Mouse (Mus musculus) neural tube, embryonic 10.5 days (tissue): Measurements from ENCODE around the gene Tshz2.
A peak's percentile ranks its signal among the peaks of the same experiment; 100 is the strongest.

Experiments
- DNase-seq: peaks from one replicate; pipeline ENCODE4 v3.0.0-alpha.2; 2017; ENCODE audit warnings: low spot score; ENCODE audit errors: extremely low spot score

Gene Tshz2

DNA sequence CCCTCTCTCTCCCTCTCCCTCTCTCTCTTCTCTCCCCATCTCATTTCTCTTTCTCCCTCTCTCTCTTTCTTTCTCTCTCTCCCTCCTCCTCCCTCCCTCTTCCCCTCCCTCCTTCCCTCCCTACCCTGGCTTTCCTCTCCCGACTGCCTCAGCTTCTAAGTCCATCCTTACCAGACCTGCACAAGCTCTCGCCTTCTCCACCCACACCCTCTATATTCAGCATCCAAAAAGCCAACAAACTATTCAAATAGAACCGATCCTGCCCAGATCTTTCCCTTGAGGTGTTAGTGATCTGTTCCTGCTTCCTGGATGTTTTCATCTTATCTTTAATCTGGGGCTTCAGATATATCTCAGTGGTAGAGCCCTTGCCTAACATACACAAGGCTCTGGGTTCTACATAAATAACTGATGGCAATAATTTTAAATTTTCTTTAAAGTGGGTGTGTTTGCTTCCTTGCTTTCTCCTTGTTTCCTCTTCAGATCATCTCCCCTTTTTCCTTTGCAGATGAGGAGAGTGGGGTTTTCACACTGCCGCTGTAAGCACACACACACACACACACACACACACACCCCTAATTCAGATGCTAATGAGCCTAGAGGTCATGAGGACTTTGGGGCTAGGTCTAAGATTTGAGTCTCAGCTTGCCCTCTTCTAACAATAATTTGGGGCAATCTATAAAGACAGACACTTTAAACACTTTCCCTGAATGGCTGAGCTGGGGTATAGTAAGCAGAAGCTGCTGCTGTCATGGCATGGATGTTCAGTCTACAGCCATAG lies 226.5 kb downstream of the Tshz2 start:
- DNase-seq, result no peak

DNA sequence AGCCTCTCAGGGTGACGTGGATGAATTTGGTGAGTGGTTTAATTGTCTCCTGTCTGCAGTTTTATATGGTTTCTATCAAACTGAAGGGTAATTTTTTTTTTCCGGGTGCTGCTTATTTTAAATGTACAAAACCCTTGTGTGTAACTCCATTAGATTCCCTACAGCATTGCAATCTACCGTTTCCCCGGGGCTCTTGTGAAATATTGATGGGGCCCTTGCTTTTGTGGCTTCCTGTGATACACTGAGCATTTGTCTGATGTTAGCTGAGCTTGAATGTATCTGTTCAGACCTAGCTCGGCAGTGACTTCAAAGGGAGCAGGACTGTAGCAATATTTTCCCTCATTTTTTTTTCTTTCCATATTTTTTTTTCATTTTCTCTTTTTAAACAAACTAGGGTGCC lies 228.1 kb downstream of the Tshz2 start:
- DNase-seq, result no peak

DNA sequence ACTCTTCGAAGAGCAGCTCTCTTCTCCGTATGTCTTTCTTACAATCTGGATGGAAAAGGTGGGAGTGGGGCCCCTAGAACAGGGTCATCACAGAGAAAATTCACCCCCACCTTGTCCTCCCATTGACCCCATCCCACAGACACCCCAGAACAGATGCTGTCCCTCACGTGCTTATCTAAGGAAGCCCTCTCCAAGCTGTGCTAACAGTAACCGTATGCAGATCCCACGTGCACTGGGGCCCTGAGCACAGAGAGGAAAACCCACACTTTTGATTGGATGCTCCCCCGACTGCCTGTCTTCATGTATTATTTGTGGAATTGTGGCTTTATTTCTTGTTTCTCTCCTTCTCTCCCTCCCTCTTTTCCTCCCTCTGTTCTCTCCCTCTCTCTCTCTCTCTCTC lies 229.9 kb downstream of the Tshz2 start:
- no peak for DNase-seq

DNA sequence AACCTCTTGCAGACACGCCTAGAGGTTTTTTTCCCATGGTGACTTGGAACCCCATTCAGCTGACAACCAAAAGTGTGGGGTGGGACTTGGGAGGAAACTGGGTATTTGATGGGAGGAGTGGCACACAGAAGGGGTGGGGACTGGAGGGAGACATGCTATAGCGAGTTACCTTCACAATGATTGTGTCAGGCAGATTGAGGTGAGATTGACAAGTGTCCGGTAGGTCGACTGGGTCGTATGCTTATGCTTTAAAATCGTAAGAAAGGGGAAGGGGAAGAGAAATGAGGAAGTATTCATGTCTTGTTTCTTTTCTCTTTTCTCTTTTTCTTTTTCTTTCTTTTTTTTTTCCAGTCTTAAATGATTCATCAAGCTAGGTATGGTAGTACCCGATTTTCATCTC lies 236.7 kb downstream of the Tshz2 start:
- no peak for DNase-seq

DNA sequence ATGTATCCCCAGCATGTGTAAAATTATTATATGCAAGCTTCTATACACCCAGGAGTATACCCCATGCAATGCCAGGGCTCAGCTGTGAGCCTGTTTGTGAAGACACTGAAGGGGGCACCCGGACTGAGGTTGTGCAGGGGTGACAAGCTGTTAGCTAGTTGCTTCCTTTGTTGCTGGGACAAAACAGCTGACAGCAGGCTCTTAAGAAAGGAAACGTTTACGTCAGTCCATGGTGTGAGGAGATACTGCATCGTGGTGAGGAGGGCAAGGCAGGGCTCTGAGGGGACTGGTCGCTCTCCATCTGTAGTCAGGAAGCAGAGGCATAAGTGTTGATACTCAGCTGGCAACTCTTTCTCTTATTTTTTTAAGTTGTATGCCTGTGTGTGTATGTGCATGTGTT lies 237.7 kb downstream of the Tshz2 start:
- DNase-seq, result no peak

DNA sequence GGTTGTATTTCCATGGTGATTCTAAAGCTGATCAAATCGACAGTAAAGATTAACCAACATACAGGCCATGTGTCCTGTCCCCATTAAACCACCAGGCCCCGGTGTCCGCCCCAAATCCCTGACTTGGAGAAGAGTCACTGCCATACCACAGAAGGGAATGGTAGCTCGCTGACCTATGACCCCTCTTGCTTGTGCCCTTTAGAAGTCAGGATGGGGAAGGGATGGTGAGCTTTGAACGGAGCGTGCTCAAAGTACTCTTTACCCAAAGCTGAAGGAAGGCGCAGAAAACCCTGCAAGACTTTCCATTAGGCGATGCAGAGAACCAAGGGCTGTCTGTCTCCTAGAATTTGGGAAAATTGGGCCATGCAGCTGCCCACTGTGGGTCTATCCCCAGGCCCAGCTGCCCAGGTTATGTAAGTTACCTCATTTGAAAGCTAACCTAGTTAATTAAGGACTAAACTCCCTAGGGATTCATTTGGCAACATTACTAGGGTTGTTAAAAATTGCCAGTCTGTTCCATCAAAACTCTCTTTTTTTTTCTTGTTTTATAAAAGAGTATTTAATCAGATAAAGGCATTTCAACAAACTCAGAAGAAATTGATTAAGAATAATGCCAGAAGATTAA lies 238.7 kb downstream of the Tshz2 start:
- no peak for DNase-seq

DNA sequence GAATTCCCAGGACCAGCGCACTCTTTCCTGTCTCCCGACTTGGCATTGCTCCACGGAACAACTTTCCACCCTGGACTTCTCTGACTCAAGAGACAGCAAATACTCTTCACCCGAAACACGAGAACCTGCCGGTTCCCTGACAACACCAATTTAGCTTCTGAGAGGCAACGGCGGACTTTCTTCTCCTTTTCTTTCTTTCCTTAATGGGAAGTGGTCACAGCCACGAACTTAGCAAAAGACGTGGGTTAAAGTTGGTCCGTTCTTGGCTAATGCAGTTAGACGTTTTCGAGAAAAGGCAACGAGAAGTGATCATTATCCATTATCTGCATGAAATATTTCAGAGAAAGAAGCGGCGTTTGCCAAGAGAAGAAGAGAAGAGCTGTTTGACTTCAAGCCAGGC lies 240.6 kb downstream of the Tshz2 start:
- no peak for DNase-seq

DNA sequence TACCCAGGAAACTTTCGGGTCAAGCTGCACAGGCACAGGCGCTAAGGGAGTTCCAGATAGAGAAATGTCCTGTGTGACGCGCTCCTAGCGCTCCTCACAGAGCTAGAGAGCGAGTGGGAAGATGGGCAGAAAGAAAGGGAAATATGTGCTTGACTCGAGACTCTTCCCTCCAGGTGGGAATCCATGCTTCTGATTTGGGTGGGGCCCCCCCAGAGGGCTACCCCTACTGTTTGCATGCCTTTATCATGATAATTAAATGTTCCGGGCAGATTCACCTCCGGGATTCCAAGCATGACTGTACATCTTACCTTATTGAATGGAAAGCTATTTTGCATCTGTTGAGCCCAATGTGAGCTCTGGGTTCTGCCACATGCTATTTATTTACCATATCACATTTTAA lies 255.1 kb downstream of the Tshz2 start:
- no peak for DNase-seq

DNA sequence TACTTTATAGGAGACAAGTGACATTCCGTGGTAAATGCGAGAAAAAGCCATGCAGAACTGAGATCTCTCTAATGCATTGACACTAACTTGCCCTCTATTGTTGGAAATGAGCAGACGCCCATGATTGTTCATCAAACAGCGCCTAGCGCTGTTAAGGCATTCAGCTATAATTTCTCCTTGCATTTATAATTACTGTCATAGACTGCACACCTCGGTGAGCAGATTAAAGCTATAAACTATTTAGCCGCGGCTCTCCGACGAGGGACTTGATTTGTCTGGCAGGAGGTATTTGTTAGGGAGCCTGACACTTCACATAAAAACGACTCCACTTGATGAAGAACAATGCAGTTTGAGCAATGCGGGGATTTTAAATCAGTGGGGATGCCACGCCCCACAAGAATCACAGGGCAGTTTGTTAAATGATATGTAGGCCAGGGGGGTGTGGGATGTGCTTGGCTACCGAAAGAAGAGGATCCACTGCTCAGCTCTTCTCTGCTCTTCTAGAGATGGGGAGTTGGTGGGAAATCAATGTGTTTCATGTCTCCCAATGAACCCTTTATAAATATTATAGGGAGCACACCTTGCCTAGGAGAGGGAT lies 259.7 kb downstream of the Tshz2 start:
- peak; percentile 19 for DNase-seq

DNA sequence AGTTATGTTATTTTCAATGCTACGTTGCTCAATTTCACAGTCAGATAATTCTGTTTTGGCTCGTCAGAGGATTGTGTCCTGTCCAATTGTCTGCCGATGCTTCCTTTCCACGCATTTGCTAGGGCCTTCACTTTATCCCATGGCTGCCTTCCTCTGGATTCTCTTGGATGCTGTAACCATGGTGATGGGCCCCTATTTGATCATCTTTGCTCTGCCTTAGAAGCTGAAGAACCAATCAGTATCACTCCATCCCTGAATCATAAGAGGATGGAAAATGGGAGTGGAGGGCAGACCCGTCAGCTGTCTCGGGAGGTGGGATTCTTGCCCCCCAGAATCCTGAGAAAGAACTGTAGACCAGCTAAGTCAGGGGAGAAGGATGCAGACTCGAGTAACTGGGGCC lies 270.1 kb downstream of the Tshz2 start:
- no peak for DNase-seq

DNA sequence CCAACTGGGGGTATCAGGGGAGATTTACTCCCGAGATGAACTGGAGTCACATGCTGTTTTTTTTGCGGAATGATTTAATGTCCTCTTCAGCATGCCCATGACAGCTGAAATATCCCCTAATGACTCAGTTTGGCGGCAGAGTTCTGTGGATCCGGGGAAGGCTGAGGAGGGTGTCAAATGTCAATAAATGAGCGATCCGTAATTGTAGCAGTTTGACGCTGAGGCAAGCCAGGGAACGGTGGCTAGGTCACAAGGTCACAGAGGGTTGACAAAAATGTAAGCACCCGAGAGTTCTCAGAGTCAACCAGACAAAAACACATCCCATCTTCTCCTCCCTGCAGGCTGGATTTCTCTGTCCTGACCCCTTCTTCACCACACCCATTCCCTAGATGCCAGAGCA lies 273.6 kb downstream of the Tshz2 start:
- peak; percentile 49 for DNase-seq

DNA sequence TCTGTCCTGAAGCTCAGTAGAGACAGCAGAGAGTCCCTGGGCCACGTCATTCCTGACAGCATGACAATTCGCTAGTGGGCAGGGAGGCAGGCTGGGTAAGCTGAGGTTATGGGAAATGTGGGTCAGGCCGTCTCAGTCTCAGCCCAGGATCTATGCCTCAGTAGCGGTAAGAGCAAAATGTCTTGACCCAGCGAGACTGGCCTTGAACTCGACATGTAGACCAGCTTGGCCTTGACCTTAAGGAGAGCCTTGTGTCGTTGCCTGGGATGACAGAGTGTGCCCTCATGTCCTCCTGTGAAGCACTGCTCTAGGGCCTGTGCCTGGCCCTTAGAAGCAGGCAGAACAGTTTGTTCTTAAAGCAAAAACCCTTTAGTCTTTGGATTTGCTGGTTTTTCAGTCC lies 275.2 kb downstream of the Tshz2 start:
- no peak for DNase-seq

DNA sequence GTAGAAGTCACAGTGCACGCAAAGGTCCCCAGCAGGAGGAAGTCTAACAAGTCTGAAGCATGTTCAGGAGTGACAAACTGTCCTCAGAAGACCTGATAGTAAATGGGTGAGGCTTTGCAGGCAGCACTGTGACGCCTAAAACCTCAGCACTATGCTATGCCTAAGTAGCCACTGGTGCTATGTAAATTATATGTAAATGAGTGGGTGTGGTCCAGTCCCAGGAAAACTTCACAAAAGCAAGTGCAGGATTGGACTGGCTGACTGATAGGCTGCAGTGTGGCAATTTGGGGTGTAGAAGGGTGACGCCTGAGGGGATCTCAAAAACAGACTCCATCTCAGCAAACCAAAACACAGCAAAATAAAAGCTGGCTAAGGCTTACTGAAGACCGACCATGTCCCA lies 277.8 kb downstream of the Tshz2 start:
- no peak for DNase-seq

DNA sequence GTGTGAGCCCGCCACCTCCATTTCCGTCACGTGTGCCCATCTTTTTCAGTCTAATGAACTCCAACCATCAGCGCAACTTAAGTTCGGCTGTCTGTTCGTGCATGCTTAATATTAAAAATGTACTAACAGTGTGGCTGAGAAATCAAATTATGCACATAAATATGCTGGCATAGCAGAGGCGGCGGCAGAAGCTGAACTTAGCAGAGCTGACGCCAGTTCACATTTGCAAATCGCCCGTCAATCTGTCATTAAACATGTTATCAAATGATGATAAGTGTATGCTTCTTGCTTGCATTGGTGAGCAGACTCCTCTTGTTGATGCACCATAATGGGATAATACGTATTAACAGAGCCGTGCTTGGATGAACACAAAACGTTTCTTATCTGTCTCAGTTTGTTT lies 280.0 kb downstream of the Tshz2 start:
- DNase-seq, result no peak

DNA sequence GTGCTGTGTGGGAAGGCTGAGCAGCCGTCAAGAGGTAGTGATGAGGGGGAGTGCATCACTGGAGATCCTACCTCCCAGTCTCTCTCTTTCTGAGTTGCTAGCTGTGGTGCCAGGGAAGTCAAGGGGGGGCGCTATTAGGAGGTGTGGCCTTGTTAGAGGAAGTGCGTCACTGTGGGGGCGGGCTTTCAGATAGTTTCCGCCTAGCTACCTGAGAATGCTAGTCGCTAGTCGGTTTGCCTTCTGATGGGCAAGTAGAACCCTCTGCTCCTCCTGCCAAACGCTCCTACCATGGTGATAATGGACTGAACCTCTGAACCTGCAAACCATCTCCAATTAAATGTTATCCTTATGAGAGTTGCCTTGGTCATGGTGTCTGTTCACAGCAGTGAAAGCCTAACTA lies 282.1 kb downstream of the Tshz2 start:
- DNase-seq, result no peak

DNA sequence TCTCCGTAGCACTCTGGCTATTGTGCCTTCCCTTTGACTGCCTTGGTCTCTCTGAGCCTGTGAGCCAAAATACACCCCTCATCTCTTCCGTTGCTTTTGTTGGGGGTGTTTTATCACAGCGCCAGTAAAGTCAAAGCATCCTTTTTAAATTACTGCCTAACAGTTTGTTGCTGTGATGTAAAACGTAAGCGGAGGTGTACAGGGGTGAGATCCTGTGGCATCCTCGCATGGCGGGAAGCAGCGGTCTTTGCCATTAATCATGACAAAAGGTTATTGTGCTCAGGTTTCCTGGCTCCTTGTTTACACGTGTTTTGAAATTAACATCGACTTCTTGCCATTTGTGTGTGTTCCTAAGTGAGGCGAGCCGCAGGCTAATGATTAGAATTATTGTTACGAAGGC lies 282.5 kb downstream of the Tshz2 start:
- DNase-seq, result no peak

DNA sequence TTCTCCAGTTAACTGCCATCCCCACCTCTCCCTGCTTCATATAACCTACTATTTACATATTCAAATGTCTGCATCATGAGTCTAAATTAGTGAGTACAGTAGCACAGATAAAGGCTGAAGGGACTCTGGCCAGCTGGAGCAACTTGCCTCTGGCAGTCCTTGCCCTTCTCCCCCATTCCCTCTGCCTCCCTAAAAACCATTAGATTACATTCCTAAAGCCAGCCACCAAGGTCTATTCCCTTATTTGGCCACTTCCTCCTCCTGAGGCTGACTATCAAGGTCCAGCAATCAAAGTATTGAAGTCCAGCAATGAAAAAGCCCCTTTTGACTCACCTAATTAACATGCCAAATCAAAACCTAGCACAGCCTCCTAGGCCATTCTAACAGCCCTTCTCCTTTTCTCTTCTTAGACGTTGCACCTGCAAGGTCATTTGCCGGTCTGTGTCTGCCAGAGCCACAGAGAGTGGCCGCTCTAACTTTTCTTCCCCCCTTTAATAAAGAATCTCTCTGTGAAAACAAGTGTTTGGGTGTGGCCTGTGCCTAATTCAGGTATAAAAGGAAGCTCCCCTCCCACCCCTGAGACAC lies 286.4 kb downstream of the Tshz2 start:
- no peak for DNase-seq

DNA sequence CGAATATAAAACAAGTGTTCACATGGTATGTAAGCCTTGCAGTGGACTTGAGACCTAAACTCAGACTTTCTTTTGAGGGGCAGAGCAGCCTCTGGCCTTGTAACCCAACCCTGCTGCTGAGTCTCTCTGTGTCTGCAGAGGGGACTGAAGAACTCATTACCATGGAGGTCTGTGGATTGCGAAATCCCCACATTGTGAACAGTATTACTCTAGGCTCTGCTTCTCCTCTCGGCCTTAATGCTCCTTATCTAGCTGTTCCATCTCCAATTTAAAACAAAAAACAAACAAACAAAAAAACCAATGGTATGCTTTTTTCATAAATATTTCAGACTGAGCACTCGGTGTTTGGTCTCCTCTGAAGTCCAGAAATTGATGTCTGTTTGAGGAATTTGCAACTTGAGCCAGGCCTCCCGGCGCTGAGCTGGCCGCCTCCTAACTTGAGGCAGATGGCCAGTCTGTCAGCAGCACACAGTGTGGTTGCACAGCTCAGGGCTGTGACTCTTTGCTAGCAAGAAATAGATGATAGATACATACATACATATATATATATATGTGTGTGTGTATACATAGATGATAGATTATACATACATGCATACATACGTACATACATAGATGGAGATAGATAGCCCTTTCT lies 291.5 kb downstream of the Tshz2 start:
- no peak for DNase-seq

DNA sequence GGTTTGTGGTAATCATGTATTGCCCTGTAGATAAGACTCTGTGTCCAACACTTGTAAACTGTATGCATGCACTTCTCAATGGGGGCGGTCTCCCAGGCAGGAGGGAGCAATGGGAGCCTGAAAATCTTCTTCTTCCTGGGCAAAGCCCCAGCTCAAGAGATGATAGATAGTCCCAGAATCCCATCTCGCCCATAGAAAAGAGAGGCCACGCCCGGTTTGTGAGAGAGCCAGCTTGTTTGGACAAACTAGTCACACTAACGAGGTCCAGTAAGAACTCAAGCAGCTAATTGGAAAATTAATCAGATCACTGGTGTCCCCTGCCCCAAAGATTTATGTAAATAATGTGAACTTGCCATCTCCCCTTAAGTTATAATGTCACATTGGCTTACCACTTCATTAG lies 292.7 kb downstream of the Tshz2 start:
- no peak for DNase-seq

DNA sequence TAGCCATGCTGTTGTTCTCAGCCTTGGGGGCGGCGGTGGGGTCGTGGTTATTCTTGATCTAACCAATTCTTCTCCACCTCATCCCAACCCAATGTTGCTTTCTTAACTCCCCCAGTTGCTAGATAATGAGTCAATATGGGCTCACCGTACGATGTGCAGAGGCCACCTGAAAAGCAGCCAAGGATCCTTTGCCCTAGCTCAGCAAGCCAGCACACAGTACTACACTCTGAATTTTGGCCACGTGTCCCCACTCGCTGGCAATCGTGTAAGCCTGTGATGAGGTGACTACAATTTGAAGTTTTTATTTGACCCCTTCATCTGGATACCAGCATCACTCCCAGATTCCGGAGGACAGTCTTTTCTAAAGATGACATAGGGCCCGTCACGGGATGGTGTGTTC lies 293.2 kb downstream of the Tshz2 start:
- no peak for DNase-seq

DNA sequence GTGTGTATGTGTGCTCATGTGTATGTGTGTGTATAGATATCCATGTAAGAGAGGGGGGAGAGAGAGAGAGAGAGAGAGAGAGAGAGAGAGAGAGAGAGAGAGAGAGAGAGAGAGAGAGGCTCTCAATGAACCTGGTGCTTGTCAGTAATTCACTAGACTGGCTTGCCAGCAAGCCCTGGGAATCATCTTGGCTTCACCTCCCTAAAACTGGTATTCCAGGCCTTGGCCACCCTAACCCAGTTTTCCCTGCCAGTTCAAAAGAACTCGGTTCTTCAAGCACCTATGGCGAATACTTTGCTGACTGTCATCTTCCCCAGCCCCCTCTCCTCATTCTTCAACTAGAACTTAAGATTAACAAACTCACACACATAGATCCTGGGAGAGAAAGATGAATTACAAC lies 294.6 kb downstream of the Tshz2 start:
- no peak for DNase-seq

DNA sequence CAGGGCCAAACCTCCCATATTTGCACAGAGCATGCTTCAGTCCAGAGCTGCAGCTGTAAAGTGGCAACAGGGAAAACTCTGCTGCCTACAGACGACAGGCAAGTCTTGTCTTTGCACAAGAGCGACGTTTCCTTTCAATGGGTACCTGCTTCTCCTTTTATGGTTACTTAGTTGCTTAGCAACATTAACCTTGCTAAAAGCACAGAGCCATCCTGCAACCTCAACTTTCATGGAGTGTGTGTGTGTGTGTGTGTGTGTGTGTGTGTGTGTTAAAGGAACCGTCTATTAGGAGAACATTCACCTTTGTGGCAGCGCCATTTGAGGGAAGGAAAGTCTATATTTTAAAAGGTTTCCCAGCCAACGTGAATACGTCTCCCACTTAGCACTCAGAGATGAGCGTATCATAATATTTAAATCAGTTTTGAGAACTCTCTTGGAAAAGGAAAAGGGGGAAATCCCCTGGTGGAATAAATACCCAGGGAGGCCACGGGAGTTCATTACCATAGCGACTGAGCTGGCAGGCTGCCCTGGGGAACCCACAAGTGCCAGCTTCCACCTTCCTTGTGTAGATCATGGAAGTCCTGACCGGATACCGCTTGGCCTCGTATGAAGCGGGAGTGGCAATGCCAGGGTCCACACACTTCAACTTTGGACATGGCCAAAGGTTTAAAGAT lies 295.8 kb downstream of the Tshz2 start:
- no peak for DNase-seq
